Mouse (Mus musculus): ENCODE results near the gene Lrrtm4. TPM values are rescaled to one million over a fixed set of nuclear protein-coding genes. Genes with fewer than 3 reads are reported as not detected.

Lrrtm4 gene
- polyA plus RNA-seq, 1 experiment from 2014 or later, result 0.99 TPM

DNA sequence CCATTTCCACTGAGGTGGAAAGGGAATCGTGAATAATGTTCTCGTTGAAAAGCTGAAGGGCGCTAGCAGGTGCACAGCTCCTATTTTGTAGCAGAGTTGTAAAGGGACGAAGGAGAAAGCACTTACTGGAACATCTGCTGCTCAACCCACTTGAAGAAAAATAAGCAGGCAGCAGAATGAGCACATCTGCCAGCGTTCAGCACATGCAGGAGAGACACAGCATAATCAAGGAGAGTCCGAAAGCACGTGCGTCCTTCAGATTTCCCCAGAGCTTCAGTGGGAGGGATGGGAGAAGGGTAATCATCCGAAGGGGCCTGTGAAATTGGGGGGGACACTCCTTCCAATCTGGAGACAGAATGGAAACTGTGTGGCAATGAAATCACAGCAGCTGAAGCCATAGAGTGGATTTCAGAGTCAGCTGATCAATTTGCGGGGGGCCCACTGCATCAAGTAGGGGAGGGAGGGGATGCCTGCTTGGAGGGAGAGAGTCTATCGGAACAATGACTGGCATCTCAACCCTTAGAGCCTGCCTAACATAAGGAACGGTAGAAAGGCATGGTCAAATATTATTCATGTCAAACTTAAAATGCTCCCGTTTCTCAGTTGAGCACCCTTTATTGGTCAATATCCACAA is 838.4 kb downstream of the Lrrtm4 start:
- 83% methylated on average over 13 of the region's 13 CpGs for WGBS
- no peak for ATAC-seq (ENCODE audit: low FRiP score, low TSS enrichment)
- H3K4me2 ChIP-seq (replicated peaks; ENCODE audit: low read depth, low read length), result no peak overlapping the region
- no peaks in the 10 kb centered on the region for H3K27me3 ChIP-seq (ENCODE audit: control insufficient read depth, insufficient read depth, low read length)
- H3K9ac ChIP-seq (ENCODE audit: low read depth, low read length), result no peak overlapping the region
- no peaks in the 10 kb centered on the region for H3K9me3 ChIP-seq (ENCODE audit: control insufficient read depth, low read length)
- no peaks in the 10 kb centered on the region for H3K4me1 ChIP-seq (ENCODE audit: control insufficient read depth, insufficient read depth, low read length)
- H3K4me3 ChIP-seq (ENCODE audit: low read length), result no peak overlapping the region
- no peak overlapping the region for H3K27ac ChIP-seq (ENCODE audit: low read depth, low read length)
- H3K36me3 ChIP-seq (ENCODE audit: control insufficient read depth, insufficient read depth, low read length), result no peaks in the 10 kb centered on the region

Other genes with a start within 250 kb of the Lrrtm4 start
- not detected in 2 replicates for gene Gm20594, start 201.0 kb upstream of the Lrrtm4 start, polyA plus RNA-seq (2014; fragmentation: Nextera tagmentation; extraction: Ambion mirVana)